Mouse (Mus musculus) heart, postnatal 0 days (tissue): ENCODE measurements around the gene Pip4k2a.

Experiments used
- CTCF ChIP-seq: IDR thresholded peaks from 2 replicates; pipeline ENCODE4 v1.5.1; 2016; ENCODE audit warnings: antibody characterized with exemption, control low read depth, low read depth
- EP300 ChIP-seq: IDR thresholded peaks from 2 replicates; pipeline ENCODE4 v1.6.1; 2016; ENCODE audit warnings: antibody characterized with exemption, low read depth

GRCm38 (mm10) chr2:19004801-19005200, 6.9 kb upstream of the Pip4k2a start:
- TF ChIP-seq CTCF (no peak), EP300 (no peak)
